Mouse (Mus musculus): ENCODE data around the gene Mrgprh.
"Not testable (repeated sequence)": the region's sequence is repeated elsewhere in the genome, so short reads cannot be mapped to it uniquely, and the experiment has no call there.

Mrgprh gene

DNA sequence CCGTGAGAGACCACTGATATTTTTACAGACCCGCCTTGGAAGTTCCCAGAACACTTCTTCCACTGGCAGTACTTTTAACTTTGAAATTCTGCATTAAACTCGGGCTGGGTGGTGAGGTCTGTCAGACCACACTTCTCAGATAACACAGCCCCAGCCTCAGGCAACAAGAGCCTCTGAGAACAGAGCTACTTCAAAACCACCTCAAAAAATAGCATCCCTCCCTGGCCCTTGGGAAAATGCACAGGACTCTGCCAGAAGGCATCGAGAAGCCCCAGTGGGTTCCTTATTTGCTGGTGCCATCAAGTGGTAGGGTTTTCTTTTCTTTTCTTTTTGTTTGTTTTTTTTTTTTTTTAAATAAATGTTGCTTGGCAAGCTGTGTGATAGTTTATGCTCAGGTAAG is 7.2 kb upstream of the Mrgprh start:
- no peak for DNase-seq

DNA sequence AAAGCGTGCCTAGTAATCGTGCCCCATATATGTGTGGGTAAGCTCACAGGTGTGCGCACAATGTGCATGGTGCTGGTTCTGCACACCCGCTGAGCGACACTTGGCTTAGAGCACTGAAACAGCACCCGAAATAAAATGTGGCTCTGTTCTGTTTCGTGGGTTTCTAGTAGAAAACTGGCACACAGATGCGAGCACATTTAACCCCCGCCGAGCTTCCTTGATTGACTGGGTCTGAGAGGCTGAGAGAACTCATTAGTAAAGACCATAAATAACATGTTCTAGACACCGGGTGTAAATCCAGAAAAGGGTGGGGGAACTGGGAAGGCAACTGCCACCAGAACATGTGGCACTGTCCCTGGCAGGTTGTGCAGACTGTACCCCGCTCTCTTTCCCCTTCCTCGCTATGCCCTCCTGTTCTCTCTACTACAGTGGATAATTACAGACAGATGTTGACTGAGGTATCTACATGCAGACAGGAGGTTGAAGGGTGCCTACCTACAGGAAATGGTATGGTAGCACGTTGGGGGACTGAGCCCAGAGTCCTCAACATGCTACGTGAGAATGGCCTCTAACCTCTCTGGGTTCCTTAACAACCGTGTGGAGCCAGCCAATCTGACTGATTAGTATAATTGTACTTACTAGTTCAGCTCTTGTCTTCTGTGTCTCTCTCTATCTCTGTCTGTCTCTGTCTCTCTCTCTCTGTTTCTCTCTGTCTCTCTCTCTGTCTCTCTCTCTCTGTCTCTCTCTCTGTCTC is 3.4 kb upstream of the Mrgprh start:
- DNase-seq = no peak

DNA sequence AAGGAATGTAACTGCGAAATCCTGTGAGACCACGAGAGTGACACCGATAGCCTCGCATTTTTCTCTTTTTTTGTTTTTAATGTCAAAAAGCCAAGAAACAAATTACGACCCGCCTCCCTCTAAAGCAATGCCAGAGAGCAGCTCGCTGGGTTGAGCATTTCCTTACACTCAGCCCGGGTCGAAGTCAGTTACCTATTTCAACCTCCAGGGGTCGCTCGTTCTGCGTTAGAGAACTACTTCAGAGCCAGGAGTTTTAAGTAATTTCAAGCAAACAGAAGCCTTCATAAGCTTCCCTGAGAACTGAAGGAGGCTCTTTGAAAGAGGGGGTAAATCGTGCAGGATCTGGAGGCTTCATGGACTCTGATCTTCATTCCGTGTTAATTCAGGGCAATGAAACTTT is 4.3 kb downstream of the Mrgprh start:
- DNase-seq = peak; percentile 90

DNA sequence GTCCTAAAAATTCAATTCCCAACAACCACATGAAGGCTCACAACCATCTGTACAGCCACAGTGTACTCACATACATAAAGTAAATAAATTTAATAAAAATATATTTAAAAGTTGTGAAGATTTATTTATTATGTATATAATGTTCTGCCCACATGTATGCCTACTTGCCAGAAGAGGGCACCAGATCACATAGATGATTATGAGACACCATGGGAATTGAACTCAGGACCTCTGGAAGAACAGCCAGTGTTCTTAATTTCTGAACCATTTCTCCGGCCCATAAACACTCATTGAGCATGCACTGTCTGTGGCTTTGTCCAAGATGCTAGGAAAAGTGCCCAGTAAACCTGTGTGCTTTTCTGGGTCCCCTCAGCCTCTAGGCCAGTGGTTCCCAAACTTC is 5.4 kb downstream of the Mrgprh start:
- no peak for DNase-seq

DNA sequence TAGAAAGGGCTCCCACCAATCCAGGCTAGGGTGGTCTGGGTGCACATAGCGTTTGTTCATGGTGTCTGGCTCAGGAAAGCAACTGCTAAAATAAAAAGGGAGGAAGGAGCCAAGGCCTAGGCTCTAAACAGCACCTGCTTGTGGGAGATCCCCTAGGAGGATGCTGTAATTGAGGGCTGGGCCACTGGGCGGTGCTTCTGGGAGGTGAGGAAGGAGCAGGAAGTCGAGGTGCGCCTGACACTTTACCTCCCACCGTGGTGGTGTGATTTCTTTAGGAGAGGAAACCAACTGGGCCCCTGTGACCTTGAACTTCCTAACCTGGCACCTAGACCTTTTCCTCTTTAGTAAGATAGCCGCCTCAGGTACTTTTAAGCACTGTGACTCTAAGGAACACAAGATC is 10.8 kb downstream of the Mrgprh start:
- no peak for DNase-seq

DNA sequence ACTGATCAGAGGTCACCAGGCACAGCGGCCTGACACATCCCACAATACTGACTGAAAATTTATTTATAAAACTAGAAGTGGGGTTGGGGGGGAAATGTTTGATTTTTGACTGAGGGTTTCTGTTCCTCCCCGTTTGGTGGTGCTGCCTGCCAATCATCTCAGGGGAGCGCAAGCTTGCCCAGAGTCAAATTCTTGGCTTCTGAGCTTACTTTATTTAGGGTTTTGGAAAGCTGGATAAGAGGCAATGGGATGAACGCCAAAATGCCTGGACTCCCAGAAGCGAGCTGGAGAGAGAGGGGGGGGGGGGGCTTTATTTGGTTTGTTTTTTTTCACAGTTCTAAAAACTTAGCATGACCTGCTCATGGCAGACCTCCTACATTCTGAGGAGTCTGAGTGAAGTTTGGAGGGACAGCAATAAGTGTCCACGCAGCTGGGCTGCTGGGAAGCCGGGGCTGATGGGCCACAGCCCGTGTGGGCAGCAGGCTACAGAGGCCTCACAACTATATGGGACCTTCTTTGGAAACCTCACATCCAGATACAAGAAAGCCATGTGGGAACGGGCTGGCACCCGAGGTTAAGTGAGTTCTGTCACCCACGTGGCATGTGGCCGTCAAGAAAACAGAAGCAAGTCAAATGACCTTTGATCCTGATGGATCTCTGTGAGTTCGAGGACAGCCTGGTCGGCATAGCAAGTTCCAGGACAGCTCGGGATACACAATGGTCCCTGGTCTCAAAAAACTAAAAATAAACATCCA is 11.4 kb downstream of the Mrgprh start:
- DNase-seq = peak; percentile 20

DNA sequence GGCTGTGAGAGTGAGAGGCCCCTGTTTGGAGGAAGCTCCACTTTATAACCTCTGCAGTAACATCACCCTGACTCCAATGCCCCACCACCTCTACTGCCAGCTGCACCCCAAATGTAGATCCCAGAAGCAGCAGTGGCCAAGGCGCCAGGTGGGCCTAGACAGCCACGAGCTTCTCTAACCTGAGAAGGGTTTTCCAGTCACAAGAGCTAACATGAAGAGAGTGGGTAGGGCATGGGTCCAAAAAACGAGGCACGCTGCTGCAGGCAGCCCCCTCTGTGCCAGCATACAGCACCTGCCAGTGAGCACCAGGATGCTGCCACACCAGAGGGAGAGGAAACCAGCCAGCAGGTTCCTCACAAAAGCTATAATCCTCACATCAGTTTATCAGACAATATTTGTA is 15.2 kb downstream of the Mrgprh start:
- no peak for DNase-seq

DNA sequence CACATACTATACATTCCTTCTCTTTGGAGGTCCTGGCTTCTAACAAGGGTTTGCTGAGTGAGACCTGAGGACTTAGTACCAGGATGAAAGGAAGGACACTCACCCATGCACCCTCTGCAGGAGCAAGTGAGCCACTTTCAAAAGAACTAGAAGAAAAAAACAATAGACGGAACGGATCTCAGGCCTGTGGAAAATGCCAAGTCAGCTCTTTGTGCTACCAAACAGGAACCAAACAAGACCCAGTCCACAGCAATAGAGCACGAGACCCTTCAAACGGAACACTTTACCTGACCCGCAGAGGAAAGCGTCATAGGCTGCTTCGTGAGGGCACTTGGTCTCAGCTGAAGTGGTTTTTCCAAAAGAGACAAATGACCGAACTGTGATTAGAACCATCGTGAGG is 16.2 kb downstream of the Mrgprh start:
- DNase-seq = no peak

DNA sequence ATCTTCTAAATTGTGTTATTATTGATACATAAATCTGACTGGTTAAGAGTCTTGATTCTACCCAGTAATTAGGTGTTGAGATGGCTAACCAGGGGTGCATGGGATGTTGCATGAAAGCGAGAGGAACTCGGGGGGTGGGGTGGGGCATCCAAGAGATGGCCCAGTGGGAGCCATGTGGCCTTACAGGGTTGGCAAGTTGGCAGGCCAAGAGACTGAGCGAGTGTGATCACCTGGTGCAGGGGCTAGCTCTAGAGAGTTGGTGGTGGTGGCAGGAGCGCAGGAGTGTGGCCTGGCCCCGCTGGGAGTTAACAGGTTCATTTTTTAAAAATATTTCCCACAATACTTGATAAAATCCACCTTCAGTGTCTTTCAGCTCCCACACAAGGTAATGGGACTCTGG is 21.8 kb downstream of the Mrgprh start:
- no peak for DNase-seq

DNA sequence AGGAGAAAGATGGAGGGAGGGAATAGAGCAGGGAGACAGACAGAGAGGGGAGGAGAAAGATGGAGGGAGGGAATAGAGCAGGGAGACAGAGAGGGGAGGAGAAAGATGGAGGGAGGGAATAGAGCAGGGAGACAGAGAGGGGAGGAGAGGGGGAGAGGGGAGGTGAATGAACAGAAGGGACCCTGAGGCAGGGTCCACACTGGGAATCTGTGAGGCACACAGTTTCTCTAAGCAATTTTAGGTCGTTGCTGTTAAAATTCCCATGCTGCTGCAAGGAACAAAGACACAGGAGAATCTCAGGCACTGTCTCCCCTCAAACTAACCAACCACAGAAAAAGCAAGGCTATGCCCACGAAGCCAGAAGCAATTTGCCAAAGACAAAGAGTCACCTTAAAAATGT is 22.8 kb downstream of the Mrgprh start:
- DNase-seq = not testable (repeated sequence)

DNA sequence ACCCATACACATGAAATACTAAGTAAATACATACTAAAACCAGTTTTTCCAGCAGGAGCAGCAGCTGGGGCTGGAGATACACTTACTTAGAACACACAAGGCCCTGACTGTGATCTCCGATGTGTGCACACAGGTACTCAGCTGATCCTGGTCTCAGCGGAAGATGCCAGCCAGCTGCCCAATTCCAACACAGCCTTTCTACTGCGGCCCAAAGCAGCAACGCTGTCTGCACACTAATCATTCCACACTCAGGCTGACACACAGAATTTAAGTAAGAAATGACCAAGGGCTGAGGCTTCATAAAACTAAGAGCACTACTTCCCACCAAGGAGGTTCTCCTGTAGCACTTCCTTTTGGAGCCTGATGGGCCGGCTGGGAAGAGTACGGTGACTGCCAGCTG is 26.5 kb downstream of the Mrgprh start:
- DNase-seq = no peak

DNA sequence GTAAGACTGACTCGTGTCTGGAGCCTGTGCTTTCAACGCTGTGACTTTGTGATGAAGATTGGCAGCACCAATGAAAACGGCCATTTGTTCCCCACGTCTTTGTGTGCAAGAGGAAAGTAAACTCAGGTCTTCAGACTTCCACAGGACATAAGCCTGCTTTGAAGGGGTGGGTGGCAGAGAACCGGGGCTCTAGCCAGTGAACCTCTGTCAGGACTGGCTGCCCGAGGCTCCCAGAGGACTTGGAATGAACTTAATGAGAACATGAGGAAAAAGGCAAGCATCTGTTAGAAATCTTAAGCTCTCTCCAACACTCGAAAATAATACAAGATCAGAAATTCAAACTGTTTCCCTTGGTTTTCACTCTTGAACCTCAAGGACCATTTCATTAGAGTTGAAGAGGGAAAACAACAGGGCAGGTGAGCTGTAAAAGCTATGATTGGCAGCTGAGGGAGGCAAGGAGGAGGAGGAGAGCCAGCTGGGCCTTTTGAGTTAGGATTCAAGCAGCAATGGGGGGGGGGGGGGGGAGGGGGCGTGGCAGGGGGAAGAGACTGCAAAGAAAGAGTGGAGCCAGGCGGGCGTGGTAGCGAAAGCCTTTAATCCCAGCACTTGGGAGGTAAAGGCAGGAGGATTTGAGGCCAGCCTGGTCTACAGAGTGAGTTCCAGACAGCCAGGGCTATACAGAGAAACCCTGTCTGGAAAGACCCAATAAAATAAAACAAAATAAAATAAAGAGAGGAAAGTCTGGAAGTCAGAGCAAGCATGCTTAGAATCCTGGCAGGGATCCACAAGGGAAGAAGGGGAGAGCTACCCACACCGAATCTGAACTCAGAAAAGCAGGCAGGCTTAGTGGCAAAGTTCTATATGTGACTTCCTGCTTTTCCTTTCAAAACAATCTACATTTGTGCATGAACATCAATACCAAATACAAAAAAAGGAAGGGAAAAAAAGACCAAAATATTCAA is 27.8 kb downstream of the Mrgprh start:
- no peak for DNase-seq

DNA sequence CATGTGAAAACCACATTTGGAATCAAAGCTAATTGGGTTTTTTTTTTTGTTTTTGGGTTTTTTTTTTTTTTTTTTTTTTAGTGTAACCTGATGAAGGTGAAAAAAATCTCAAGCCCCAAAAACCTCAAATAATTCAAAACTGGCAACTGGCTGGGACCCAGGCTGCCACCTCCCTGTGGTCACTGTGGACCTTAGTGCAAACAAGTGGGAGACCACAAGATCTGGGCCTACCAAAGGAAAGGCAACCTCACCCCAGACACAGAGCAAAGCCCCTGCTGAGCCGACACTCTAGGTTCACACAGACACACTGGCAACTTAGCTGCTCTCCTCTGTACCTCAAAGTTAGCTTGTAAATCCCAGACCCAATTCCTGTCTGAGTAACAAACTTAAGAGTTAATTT is 28.5 kb downstream of the Mrgprh start:
- no peak for DNase-seq

DNA sequence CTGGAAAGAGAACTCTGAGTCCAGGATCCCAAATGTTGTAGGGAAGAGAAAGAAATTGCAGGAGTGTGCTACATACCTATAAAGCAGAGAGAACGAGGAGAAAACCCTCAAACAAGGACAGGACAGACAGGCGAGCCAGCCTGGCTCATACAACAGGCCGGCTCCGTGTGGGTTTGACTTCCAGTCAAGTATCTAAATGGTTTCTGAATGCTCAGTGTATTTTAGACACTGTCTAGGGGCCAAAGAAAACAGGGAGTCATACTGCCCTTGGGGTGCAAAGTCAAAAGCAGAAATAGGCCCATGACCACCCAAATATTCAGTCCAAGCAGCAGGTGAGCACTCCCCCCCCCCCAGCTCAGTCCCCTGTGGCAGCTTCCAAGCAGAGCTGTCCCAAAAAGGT is 30.0 kb downstream of the Mrgprh start:
- DNase-seq = no peak

DNA sequence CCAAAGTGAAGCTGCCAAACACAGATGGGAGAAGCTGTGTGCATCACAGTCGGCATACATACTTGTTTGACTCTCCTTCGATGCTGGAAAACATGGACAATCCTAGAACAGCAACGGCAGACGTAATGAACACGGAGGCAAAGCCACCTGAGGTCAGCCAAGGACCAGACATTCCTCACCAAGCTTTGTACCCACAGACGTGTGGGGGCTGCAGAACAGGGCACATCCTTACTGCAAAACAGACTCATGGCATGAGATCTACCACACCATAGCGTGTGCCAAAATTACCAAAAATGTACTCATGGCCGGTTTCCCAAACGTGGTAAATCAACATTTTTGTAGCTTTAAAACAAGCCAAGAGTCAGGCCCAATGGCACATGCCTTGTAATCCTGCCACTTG is 30.6 kb downstream of the Mrgprh start:
- DNase-seq = no peak

DNA sequence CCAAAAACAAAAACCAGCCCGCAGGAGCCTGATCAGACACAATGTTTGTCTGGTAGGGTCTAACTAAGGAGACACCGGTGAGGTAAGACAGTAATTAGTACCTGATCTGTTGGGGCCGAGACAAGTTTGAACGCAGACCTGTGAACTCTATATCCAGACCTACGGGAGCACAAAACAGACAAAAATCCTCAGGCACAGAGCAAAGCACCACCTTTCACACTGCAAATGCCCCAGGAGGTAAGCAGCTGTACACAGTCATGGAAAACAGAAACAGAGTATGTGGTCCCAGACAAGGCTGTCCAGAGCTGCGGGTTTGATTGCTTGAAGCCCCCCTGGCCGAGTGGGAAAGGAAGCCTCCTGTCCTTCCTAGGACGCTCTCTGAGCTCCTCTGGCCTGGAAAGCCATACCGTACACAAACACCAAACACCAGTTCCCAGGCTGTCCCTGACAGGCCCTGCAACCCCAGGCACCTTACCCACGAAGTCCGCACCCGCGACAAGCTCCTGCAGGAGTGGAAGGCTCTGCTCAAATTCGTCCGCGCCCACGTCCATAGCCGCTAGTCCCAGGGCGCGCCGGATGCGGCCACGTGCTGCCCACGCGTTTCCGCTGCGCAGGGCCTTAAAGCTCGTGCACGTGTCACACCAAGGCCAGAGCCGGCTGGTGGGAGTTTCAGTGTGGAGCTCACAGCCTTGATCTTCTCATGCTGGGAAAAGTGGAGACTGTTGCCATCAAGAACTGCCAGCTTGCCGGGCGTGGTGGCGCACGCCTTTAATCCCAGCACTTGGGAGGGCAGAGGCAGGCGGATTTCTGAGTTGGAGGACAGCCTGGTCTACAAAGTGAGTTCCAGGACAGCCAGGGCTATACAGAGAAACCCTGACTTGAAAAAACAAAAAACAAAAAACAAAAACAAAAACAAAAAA is 33.8 kb downstream of the Mrgprh start, which contains the start of gene Pnldc1:
Pnldc1 (minus strand) TSS at position 870 of the 920 bp plus-strand sequence.
- no peak for DNase-seq

DNA sequence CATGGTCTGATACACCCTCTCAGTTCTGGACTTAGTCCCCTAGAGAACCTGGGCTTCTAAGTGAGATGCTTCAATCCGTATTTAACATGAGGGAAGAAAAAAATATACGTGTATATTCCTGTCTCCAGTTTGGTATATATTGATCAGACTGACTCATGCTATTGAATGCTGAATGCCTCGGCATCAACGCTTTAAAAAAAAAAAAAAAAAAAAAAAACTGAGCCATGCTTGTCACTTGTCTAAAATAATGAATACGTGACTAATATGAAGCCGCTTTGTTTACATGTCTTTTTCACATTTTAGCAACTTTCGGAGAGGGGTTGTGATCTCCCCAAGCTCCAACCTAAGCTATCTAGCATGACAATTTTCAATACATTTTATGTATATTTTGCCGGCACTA is 34.6 kb downstream of the Mrgprh start:
- no peak for DNase-seq

DNA sequence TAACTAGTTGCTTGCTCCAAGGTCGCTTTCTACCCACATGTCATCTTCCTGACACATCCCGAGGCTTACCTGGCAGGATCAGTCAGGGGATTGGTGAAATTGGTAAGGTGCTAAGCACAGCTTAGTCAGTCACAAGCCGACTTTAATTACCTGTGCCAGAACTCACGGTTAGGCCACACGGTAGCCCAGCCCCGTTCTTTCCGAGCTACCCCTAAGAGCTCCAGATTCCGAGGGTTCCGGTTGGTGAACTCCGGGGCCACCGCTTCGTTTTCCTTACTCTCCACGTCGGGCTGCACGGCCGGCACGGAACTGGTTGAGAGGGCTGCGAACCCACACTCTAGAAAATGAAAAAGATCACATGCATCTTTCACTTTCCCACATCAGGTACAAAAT is 39.6 kb downstream of the Mrgprh start, which contains the start of gene Tcp1:
Tcp1 (plus strand) TSS at position 214 of the 393 bp plus-strand sequence.
- no peak for DNase-seq

DNA sequence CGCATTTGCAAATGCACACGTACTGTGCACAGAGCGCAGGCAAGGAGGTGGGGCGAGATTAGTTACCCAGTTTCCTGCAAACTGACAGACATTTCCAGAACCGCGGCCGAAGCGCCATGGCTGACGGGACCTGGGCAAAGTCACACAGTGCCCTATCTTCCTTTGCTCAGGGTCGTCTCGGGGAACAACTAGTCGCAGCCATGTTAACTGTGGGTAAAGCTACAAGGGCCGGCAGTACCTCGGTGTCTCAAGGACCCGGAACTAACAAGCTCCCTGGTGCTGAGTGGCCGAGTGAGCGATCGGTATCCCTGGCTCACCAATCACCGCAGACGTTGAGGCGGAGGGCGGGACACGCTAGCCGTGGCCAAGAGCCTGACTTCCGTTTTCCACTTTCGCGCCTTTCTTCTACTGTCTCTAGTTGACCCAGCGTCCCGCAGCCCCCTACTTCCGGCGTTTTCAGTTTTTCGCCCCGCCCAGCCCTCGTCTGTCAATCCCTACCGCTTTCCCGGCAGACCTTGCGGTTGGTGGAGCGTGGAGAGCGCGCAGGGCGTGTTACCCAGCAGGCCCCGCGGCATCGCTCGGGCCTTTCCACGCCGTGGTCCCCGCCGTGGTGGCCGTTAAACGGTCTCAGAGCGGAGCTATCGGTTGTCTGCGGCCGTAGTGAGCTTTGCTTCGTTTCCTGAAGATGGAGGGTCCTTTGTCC is 40.2 kb downstream of the Mrgprh start, which contains the start of gene Mrpl18:
Mrpl18 (minus strand) TSS at position 465 of the 703 bp plus-strand sequence.
- peak; percentile 100 for DNase-seq

DNA sequence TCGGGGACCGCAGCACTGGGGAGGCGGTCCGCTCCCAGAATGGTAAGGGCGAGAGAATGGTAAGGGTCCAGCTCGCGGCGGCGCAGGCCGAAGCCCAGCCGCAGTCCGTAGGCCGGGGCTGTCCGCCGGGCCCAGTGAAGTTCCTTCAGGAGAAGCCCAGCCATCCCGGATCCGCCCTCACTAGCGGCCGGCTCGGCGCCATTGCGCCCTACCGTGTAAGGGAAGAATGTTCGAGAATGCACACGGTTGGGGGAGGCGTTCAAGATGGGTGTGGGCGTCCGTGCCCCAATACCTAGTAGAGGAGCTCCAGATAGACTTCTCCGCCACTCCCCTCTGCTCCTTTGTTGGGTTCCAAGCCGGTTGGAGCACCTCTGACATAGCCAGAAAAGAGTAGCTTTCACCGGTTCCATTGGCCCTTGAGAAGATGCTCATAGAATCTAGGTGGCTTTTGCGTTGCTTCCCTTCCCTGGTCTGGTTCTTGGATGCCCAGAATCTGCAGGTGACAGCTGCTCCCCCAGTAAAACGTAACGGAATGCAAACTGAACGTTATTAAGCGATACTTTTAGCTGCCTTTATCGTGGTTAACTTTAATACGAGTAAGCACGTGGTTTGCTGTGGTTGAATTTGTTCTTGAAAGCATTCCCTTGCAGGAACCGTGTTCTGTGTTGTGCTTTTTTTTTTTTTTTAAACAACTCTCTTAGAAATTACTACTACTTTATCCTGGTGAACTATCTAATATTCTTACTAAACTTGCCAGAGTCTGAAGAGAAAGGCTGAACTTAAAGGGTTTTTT is 41.0 kb downstream of the Mrgprh start:
- no peak for DNase-seq
